Mouse (Mus musculus) fat pad, adult 2 months (tissue): ENCODE measurements around the gene Tmem135.

Experiments used
- DNase-seq: peaks from one replicate; pipeline ENCODE4 v3.0.0-alpha.2; 2011; ENCODE audit warnings: low read depth, low spot score; ENCODE audit errors: extremely low read depth

The Tmem135 gene

GRCm38 (mm10) chr7:89126063-89126882 lies 277.7 kb downstream of the Tmem135 start:
- no peak for DNase-seq

- no peak for DNase-seq
Measured at GRCm38 (mm10) chr7:89116261-89116664, 287.8 kb downstream of the Tmem135 start.

GRCm38 (mm10) chr7:89115633-89116032 lies 288.4 kb downstream of the Tmem135 start:
- DNase-seq = no peak

- no peak for DNase-seq
Measured at GRCm38 (mm10) chr7:89106421-89106820, 297.6 kb downstream of the Tmem135 start.

- no peak for DNase-seq
Measured at GRCm38 (mm10) chr7:89099756-89100155, 304.3 kb downstream of the Tmem135 start.
